Mouse (Mus musculus) heart, postnatal 36 days (tissue): ENCODE measurements around the gene Gnl2. TPM values are rescaled to one million over a fixed set of nuclear protein-coding genes. Genes with fewer than 3 reads are reported as not detected.

Experiments used
- DNase-seq, 2 experiments: peaks; one replicate each; pipeline ENCODE4 v3.0.0; 2021 to 2022
- intact Hi-C: fragments of 180-260 bp; cut with DNase I; formaldehyde crosslinking; loops from one replicate; pipeline ENCODE4 v1.15.1; 2025
- total RNA-seq, 2 experiments: library from RNA; stranded (reverse); gene quantifications; 2 replicates each; pipeline ENCODE4 v1.2.3; 2021

Gene Gnl2
- total RNA-seq, 2 experiments from 2014 or later: 26.7 to 34.2 TPM

- intact Hi-C loops: no loop called here
- no peak for DNase-seq
Measured at GRCm38 (mm10) chr4:124999548-124999947, 16.8 kb upstream of the Gnl2 start.

- intact Hi-C loops: no loop called here
- no peak for DNase-seq
Measured at GRCm38 (mm10) chr4:125002978-125003377, 13.4 kb upstream of the Gnl2 start.

GRCm38 (mm10) chr4:125004886-125005285 lies 11.5 kb upstream of the Gnl2 start:
- DNase-seq: no peak
- intact Hi-C loops: no loop called here

- DNase-seq: no peak
- intact Hi-C loops: no loop called here
Measured at GRCm38 (mm10) chr4:125007460-125007859, 8.9 kb upstream of the Gnl2 start.

GRCm38 (mm10) chr4:125008220-125008619 lies 8.2 kb upstream of the Gnl2 start:
- intact Hi-C loops: no loop called here
- no peak for DNase-seq

GRCm38 (mm10) chr4:125008712-125009111 lies 7.7 kb upstream of the Gnl2 start:
- intact Hi-C loops: no loop called here
- no peak for DNase-seq

GRCm38 (mm10) chr4:125017431-125017830 lies 1.0 kb downstream of the Gnl2 start:
- DNase-seq: peak; percentile 20 to 22
- intact Hi-C loops: no loop called here

- no peak for DNase-seq
- intact Hi-C loops: no loop called here
Measured at GRCm38 (mm10) chr4:125020780-125021538, 4.6 kb downstream of the Gnl2 start.

GRCm38 (mm10) chr4:125029891-125030614 lies 13.7 kb downstream of the Gnl2 start:
- DNase-seq: peak; percentile 92 to 95
- intact Hi-C loops: loop anchor here (2.0 kb wide), 1 partner anchor 35 kb away; the partner anchor contains the start of gene Dnali1

- intact Hi-C loops: no loop called here
- no peak for DNase-seq
Measured at GRCm38 (mm10) chr4:125034341-125034740, 18.0 kb downstream of the Gnl2 start.

- intact Hi-C loops: no loop called here
- DNase-seq: no peak
Measured at GRCm38 (mm10) chr4:125044454-125044853, 28.1 kb downstream of the Gnl2 start.

GRCm38 (mm10) chr4:125055385-125055784 lies 39.0 kb downstream of the Gnl2 start:
- intact Hi-C loops: no loop called here
- no peak for DNase-seq

GRCm38 (mm10) chr4:125056476-125056875 lies 40.1 kb downstream of the Gnl2 start:
- intact Hi-C loops: no loop called here
- DNase-seq: no peak

GRCm38 (mm10) chr4:125057273-125057672 lies 40.9 kb downstream of the Gnl2 start:
- DNase-seq: no peak
- intact Hi-C loops: no loop called here

- intact Hi-C loops: no loop called here
- no peak for DNase-seq
Measured at GRCm38 (mm10) chr4:125058033-125058432, 41.6 kb downstream of the Gnl2 start.

- intact Hi-C loops: loop anchor here (1.0 kb wide), 1 partner anchor 116 kb away; no protein-coding TSS in a partner anchor
- DNase-seq: peak; percentile 52 to 56
Measured at GRCm38 (mm10) chr4:125059025-125059424, 42.6 kb downstream of the Gnl2 start.

- intact Hi-C loops: loop anchor here (2.0 to 10.0 kb wide), 2 partner anchors 33 to 209 kb away; partner anchors contain the start of genes 1110065P20Rik and Yrdc
- DNase-seq: no peak
Measured at GRCm38 (mm10) chr4:125063829-125064228, 47.4 kb downstream of the Gnl2 start.

GRCm38 (mm10) chr4:125065517-125066307 lies 49.3 kb downstream of the Gnl2 start, which contains the start of gene Dnali1:
Gene Dnali1, minus strand, starts transcription at chr4:125065703.
- intact Hi-C loops: loop anchor here (1.0 to 10.0 kb wide), 3 partner anchors 20 to 211 kb away; partner anchors contain the start of genes 1110065P20Rik, Meaf6 and Yrdc
- peak; percentile 55 to 62 for DNase-seq

GRCm38 (mm10) chr4:125066490-125067370 lies 50.3 kb downstream of the Gnl2 start, which contains the start of gene Snip1:
Gene Snip1, plus strand, starts transcription at chr4:125066672.
- intact Hi-C loops: loop anchor here (1.0 to 10.0 kb wide), 2 partner anchors 19 to 212 kb away; partner anchors contain the start of genes 1110065P20Rik, Meaf6 and Yrdc
- DNase-seq: peak; percentile 94 to 96
